Mouse (Mus musculus) liver, postnatal 0 days (tissue): ENCODE data around the gene Mrps6.

Source experiments
- CTCF ChIP-seq: sonication (generic); IDR thresholded peaks from 2 replicates; pipeline ENCODE4 v1.5.1; 2016; ENCODE audit warnings: antibody characterized with exemption, low read depth
- EP300 ChIP-seq: IDR thresholded peaks from 2 replicates; pipeline ENCODE4 v1.6.1; 2016; ENCODE audit warnings: antibody characterized with exemption, low read depth, mild to moderate bottlenecking

- TF ChIP-seq CTCF: no peak
- no peak for TF ChIP-seq EP300
Measured at GRCm38 (mm10) chr16:92039966-92040365, 18.1 kb upstream of the Mrps6 start.
